Mouse (Mus musculus) MEL (cell line): ENCODE measurements around the gene Hoxb7. TPM values are rescaled to one million over a fixed set of nuclear protein-coding genes. Genes with fewer than 3 reads are reported as not detected.

ENCODE experiments used
- DNase-seq: peaks from one replicate; pipeline ENCODE4 v3.0.0; 2011; ENCODE audit warnings: low read depth, low spot score
- H3K27ac ChIP-seq: 2 replicates; pipeline ENCODE4 v1.5.1; 2012; ENCODE audit warnings: low read depth, mild to moderate bottlenecking, control low read depth, low read length, moderate library complexity; ENCODE audit not compliant: control insufficient read depth
- H3K27me3 ChIP-seq, 2 experiments: fragments of 150-350 bp in 1 of 2; sonication (generic) in 1 of 2; 2 replicates each; pipeline ENCODE4 v1.6.1; 2012; ENCODE audit warnings: low read length in 2 of 2, mild to moderate bottlenecking in 2 of 2, improper control_type of control experiment in 1 of 2, moderate library complexity in 1 of 2; ENCODE audit not compliant: insufficient read depth in 2 of 2, control insufficient read depth in 1 of 2
- H3K36me3 ChIP-seq, 2 experiments: 2 replicates each; pipeline ENCODE4 v1.6.1; 2012 to 2014; ENCODE audit warnings: low read length in 2 of 2, improper control_type of control experiment in 1 of 2, inconsistent platforms in 1 of 2, mild to moderate bottlenecking in 1 of 2; ENCODE audit not compliant: insufficient read depth in 2 of 2, control insufficient read depth in 1 of 2
- H3K4me1 ChIP-seq, 2 experiments: fragments of 150-350 bp in 1 of 2; sonication (generic) in 1 of 2; 2 replicates each; pipeline ENCODE4 v1.6.1; 2012; ENCODE audit warnings: low read length in 2 of 2, improper control_type of control experiment in 1 of 2, mild to moderate bottlenecking in 1 of 2; ENCODE audit not compliant: insufficient read depth in 2 of 2, control insufficient read depth in 1 of 2
- H3K4me3 ChIP-seq, 2 experiments: fragments of 150-350 bp in 1 of 2; sonication (generic) in 1 of 2; 2 replicates each; pipeline ENCODE4 v1.5.1; 2012; ENCODE audit warnings: low read depth in 2 of 2, low read length in 2 of 2, mild to moderate bottlenecking in 2 of 2, moderate library complexity in 2 of 2, control low read depth in 1 of 2, improper control_type of control experiment in 1 of 2; ENCODE audit not compliant: control insufficient read depth in 1 of 2, insufficient read depth in 1 of 2
- H3K79me2 ChIP-seq: 2 replicates; pipeline ENCODE4 v1.6.1; 2012; ENCODE audit warnings: mild to moderate bottlenecking, low read length, moderate library complexity; ENCODE audit not compliant: control insufficient read depth, poor library complexity, insufficient read depth
- H3K9ac ChIP-seq: 2 replicates; pipeline ENCODE4 v1.6.1; 2012; ENCODE audit warnings: low read depth, mild to moderate bottlenecking, control low read depth, low read length, moderate library complexity; ENCODE audit not compliant: control insufficient read depth, poor library complexity, severe bottlenecking
- H3K9me3 ChIP-seq: fragments of 150-350 bp; sonication (generic); replicated peaks from 2 replicates; pipeline ENCODE4 v1.6.1; 2012; ENCODE audit warnings: mild to moderate bottlenecking, low read length, improper control_type of control experiment, moderate library complexity; ENCODE audit not compliant: insufficient read depth
- BHLHE40 ChIP-seq: IDR thresholded peaks from 2 replicates; pipeline ENCODE4 v1.6.1; 2012; ENCODE audit warnings: low read depth, mild to moderate bottlenecking, inconsistent platforms, low read length, improper control_type of control experiment, borderline replicate concordance
- CHD2 ChIP-seq: IDR thresholded peaks from 2 replicates; pipeline ENCODE4 v1.6.1; 2011; ENCODE audit warnings: low read length, improper control_type of control experiment
- CTCF ChIP-seq, 3 experiments: IDR thresholded peaks in 2 of 3; conservative IDR thresholded peaks in 1 of 3; 2 replicates each; pipeline ENCODE4 v1.5.1; 2011 to 2012; ENCODE audit warnings: low read length in 3 of 3, low read depth in 2 of 3, mild to moderate bottlenecking in 2 of 3, improper control_type of control experiment in 1 of 3, inconsistent platforms in 1 of 3, mixed read lengths in 1 of 3, moderate library complexity in 1 of 3; ENCODE audit not compliant: control insufficient read depth in 1 of 3, insufficient read depth in 1 of 3, poor library complexity in 1 of 3, severe bottlenecking in 1 of 3
- E2F4 ChIP-seq: IDR thresholded peaks from 2 replicates; pipeline ENCODE4 v1.6.1; 2011; ENCODE audit warnings: low read depth, low read length, improper control_type of control experiment, borderline replicate concordance
- ELF1 ChIP-seq: IDR thresholded peaks from 2 replicates; pipeline ENCODE4 v1.6.1; 2014; ENCODE audit warnings: low read depth, mild to moderate bottlenecking, inconsistent platforms, low read length, improper control_type of control experiment, moderate library complexity
- ETS1 ChIP-seq: IDR thresholded peaks from 2 replicates; pipeline ENCODE4 v1.6.1; 2012; ENCODE audit warnings: low read depth, mild to moderate bottlenecking, inconsistent platforms, low read length, improper control_type of control experiment, moderate library complexity
- GABPA ChIP-seq: IDR thresholded peaks from 2 replicates; pipeline ENCODE4 v1.6.1; 2012; ENCODE audit warnings: low read depth, mild to moderate bottlenecking, inconsistent platforms, low read length, improper control_type of control experiment, moderate library complexity
- JUND ChIP-seq: IDR thresholded peaks from 2 replicates; pipeline ENCODE4 v1.6.1; 2011; ENCODE audit warnings: low read depth, mild to moderate bottlenecking, improper control_type of control experiment, low read length
- KAT2A ChIP-seq: conservative IDR thresholded peaks from 2 replicates; pipeline ENCODE4 v1.6.1; 2012; ENCODE audit warnings: low read depth, low read length, improper control_type of control experiment, inconsistent platforms
- MEF2A ChIP-seq: IDR thresholded peaks from 2 replicates; pipeline ENCODE4 v1.6.1; 2014; ENCODE audit warnings: low read depth, mild to moderate bottlenecking, inconsistent platforms, low read length, improper control_type of control experiment; ENCODE audit not compliant: poor library complexity, insufficient replicate concordance, severe bottlenecking; ENCODE audit errors: extremely low read depth
- MXI1 ChIP-seq: IDR thresholded peaks from 2 replicates; pipeline ENCODE4 v1.6.1; 2011; ENCODE audit warnings: mild to moderate bottlenecking, low read depth, low read length, improper control_type of control experiment
- MYC ChIP-seq: IDR thresholded peaks from 2 replicates; pipeline ENCODE4 v1.6.1; 2011; ENCODE audit warnings: low read depth, mild to moderate bottlenecking, low read length, improper control_type of control experiment, moderate library complexity
- NELFE ChIP-seq: IDR thresholded peaks from 2 replicates; pipeline ENCODE4 v1.6.1; 2011; ENCODE audit warnings: low read depth, low read length, improper control_type of control experiment
- POLR2A ChIP-seq, 2 experiments: IDR thresholded peaks; 2 replicates each; pipeline ENCODE4 v1.6.1; 2011 to 2012; ENCODE audit warnings: low read length in 2 of 2, mild to moderate bottlenecking in 2 of 2, control low read depth in 1 of 2, improper control_type of control experiment in 1 of 2, low read depth in 1 of 2, moderate library complexity in 1 of 2; ENCODE audit not compliant: control insufficient read depth in 1 of 2, insufficient read depth in 1 of 2, poor library complexity in 1 of 2
- TBP ChIP-seq: IDR thresholded peaks from 2 replicates; pipeline ENCODE4 v1.8.0; 2011; ENCODE audit warnings: low read depth, low read length, improper control_type of control experiment
- UBTF ChIP-seq: IDR thresholded peaks from 2 replicates; pipeline ENCODE4 v1.6.1; 2012; ENCODE audit warnings: low read depth, mild to moderate bottlenecking, inconsistent platforms, low read length, improper control_type of control experiment, moderate library complexity, borderline replicate concordance; ENCODE audit not compliant: insufficient read depth
- USF2 ChIP-seq, 2 experiments: IDR thresholded peaks; 2 replicates each; pipeline ENCODE4 v1.6.1; 2011 to 2012; ENCODE audit warnings: improper control_type of control experiment in 2 of 2, low read length in 2 of 2, borderline replicate concordance in 1 of 2, inconsistent platforms in 1 of 2, low read depth in 1 of 2, mild to moderate bottlenecking in 1 of 2; ENCODE audit not compliant: insufficient read depth in 1 of 2
- ZKSCAN1 ChIP-seq: IDR thresholded peaks from 2 replicates; pipeline ENCODE4 v1.6.1; 2012; ENCODE audit warnings: low read depth, mild to moderate bottlenecking, inconsistent platforms, low read length, improper control_type of control experiment, moderate library complexity
- ZMIZ1 ChIP-seq: IDR thresholded peaks from 2 replicates; pipeline ENCODE4 v1.6.1; 2012; ENCODE audit warnings: low read depth, mild to moderate bottlenecking, inconsistent platforms, low read length, improper control_type of control experiment, moderate library complexity
- ZNF384 ChIP-seq: IDR thresholded peaks from 2 replicates; pipeline ENCODE4 v1.6.1; 2012; ENCODE audit warnings: low read depth, mild to moderate bottlenecking, inconsistent platforms, low read length, improper control_type of control experiment
- polyA plus RNA-seq, 2 experiments: library from polyadenylated mRNA; stranded (reverse) in 1 of 2; unstranded in 1 of 2; fragments of >175 nt in 1 of 2; fragments of >200 nt in 1 of 2; gene quantifications; 2 replicates each; pipeline versions ENCODE4 v1.2.1 to v1.2.4; 2012; ENCODE audit warnings: low replicate concordance in 2 of 2, low read depth in 1 of 2; ENCODE audit not compliant: insufficient read length in 2 of 2, insufficient read depth in 1 of 2, missing spikeins in 1 of 2
- total RNA-seq: library from RNA; depleted of rRNA; stranded (reverse); fragments of 300-350 nt; gene quantifications from 2 replicates; pipeline ENCODE4 v1.2.3, GENCODE M21; 2012

Hoxb7 gene
- total and polyA plus RNA-seq, 3 experiments = not detected

DNA sequence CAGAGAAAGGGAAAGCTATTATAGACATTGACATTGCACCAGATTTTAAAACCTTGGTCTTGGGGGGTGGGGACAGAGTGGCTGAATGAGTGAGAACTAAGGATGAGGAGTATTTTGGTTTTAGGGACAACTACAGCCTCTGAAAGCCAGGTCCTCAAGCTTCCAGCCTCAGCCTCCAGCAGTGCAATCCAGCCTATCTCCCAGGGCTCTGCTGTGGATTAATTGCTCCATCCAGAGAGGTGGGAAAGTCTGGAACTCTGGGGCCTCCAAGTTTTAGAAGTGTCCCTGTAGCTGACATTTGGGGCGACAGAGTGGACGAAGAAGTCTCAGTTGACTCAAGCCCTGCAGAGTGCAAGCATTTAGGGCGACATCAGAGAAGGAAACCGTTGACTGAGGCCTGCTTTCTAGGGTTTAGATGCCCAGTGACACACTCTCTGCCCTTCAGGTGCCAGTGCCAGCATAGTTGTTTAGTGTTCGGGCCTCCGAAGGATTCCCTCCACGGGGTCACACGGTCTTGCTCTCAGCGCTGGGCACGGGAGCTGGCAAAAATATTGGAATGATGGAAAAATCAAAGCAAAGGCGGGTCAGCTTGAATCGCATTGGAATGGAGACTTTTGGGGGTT is 27.5 kb downstream of the Hoxb7 start:
- Histone ChIP-seq H3K36me3 (no peaks in the 10 kb centered on the region), H3K9me3 (no peaks in the 10 kb centered on the region), H3K9ac (no peak overlapping the region), H3K4me1 (no peaks in the 10 kb centered on the region), H3K27me3 (no peaks in the 10 kb centered on the region; a peak in 3 of 4 replicates), H3K4me3 (no peak overlapping the region), H3K27ac (no peak overlapping the region), H3K79me2 (no peaks in the 10 kb centered on the region)
- TF ChIP-seq ETS1 = no peak
- DNase-seq = no peak

GRCm38 (mm10) chr11:96314671-96315343 is 28.4 kb downstream of the Hoxb7 start:
- Histone ChIP-seq H3K4me1 (no peaks in the 10 kb centered on the region), H3K36me3 (no peaks in the 10 kb centered on the region), H3K27me3 (no peaks in the 10 kb centered on the region; a peak in 3 of 4 replicates), H3K9ac (no peak overlapping the region), H3K27ac (no peak overlapping the region), H3K9me3 (no peaks in the 10 kb centered on the region), H3K4me3 (no peak overlapping the region), H3K79me2 (no peaks in the 10 kb centered on the region)
- TF ChIP-seq JUND (no peak), ZNF384 (no peak), CHD2 (no peak), POLR2A (IDR thresholded peaks at IDR 0.05; ENCODE audit: control insufficient read depth in 1 of 2, insufficient read depth in 1 of 2, low read depth in 1 of 2, low read length in 2 of 2, poor library complexity in 1 of 2) (no peak), MXI1 (no peak), GABPA (no peak), TBP (no peak), MEF2A (no peak), ELF1 (no peak), NELFE (no peak), ZKSCAN1 (no peak), MYC (no peak), KAT2A (no peak), E2F4 (no peak), BHLHE40 (no peak), CTCF (IDR thresholded peaks at IDR 0.05 in 2 of 3, conservative IDR thresholded peaks at IDR 0.05 in 1 of 3; ENCODE audit: control insufficient read depth in 1 of 3, insufficient read depth in 1 of 3, low read depth in 2 of 3, low read length in 3 of 3, poor library complexity in 1 of 3, severe bottlenecking in 1 of 3) (no peak), UBTF (no peak), ZMIZ1 (no peak), USF2 (IDR thresholded peaks at IDR 0.05; ENCODE audit: borderline replicate concordance in 1 of 2, insufficient read depth in 1 of 2, low read depth in 1 of 2, low read length in 2 of 2) (no peak)
- no peak for DNase-seq
